Mouse (Mus musculus): Measurements from ENCODE around the gene Arpc4.

Arpc4 gene

GRCm38 (mm10) chr6:113410001-113410400 is 32.1 kb downstream of the Arpc4 start:
- DNase-seq: no peak

GRCm38 (mm10) chr6:113416416-113416815 is 38.5 kb downstream of the Arpc4 start:
- no peak for DNase-seq

DNA sequence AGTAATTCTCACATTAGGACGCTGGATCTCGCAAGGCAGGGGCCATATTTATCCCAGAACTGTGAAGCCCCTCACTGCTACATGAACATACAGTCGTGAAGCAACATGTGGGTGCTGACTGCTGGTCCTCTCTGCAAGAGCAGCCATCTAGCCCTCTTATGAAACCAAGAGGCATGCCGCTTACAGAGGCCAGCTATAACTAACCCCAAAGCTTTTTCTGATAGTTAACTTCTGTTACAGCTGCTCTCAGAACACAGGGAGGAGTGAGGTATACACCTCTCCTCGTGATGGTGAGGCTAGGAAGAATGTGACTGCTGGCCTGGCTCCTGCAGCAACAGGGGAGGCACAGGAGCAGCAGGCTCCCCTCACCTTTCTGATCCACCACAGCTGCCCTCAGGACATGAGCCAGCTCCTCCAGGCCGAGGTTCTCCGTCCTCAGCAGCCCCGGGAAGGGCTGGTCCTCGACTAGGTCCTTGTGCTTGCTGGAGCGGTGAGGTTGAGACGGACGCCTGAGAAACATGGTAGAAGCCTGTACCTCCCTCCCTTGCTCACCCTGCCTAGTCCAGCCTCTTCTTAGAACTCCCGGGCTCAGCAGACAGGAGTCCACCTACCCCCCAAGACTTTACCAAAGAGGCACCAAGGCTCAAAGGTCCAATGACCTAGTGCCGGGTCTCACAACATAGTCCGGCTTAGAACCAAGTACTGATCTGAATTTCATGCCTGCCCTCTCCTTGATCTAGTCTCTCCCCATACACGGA is 40.7 kb downstream of the Arpc4 start:
- peak; percentile 45 for DNase-seq

DNA sequence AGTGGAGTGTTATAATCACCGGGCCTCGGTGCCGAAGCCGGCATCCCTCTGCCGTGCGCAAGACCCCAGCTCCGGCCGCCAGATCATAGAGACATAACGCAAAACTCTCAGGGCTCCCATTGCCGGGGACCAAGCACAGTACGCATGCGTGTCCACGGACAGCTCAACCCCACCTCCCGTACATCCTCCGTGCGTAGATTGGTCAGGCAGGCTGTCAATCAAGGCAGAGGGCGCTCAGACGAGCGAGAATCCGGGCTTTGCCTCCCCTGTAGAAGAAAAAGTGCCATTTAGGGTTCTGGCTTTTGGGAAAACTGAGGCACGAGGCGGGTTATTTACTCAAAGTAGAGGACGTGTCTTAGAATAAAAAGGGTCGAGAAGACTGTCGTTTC is 41.3 kb downstream of the Arpc4 start, which contains the start of gene Rpusd3:
TSS of gene Rpusd3 (minus strand) at position 142 of the 389 bp plus-strand sequence.
- DNase-seq: peak; percentile 99

- DNase-seq: no peak
These were observed 45.1 kb downstream of the Arpc4 start for GRCm38 (mm10) chr6:113423000-113423399.

DNA sequence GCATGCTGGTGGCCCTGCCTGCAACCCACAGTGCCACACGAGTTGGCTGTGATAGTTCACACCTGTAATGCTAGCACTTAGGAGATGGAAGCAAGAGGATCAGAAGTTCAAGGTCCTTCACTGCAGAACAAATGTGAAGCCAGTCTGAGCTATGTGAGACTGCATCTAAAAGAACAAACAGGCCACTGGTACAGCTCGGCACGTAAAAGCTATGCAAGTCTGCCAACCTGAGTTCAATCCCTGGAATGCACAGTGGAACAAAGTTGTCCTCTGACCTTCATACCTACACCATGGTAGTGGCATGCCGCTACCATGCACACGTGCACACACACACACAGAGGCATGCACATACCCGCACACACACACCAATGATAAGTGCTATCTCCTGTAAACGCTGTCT is 46.3 kb downstream of the Arpc4 start:
- no peak for DNase-seq

DNA sequence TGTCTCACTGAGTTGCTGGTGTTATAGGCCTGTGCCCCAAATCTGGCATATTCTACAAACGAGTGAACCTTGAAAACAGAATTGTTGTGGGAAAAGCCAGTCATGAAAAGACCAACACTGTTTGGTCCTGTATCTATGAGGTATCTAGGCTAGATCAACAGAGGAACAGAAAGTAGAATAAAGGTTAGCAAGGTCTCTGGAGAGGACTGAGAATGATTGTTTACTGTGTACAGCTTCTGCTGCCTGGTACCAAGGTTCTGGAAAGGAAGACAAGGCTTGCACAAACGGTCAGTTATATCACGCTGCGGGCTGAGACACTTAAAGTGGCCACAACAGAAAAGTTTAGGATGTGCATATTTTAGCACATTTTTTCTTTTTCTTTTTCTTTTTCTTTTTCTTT is 48.8 kb downstream of the Arpc4 start:
- no peak for DNase-seq

DNA sequence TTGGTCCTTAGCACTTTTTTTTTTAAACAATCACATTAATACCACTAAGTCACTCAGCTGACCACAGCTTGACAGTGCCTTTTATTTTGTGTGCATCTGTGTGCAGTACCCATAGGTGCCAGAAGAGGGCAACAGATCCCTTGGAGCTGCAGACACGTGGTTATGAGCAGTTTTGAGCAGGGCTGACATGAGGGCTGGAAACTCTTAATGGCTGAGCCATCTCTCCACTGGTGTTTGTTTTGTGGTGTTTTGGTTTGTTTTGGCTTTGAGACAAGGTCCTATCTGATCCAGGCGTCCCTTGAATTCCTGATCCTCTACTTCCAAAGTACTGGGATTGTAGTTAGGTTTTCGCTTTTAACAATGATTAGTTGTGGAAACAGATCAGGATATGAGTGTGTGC is 49.5 kb downstream of the Arpc4 start:
- peak; percentile 64 for DNase-seq

GRCm38 (mm10) chr6:113428006-113428405 is 50.1 kb downstream of the Arpc4 start:
- no peak for DNase-seq

- DNase-seq: no peak
These were observed 52.0 kb downstream of the Arpc4 start for GRCm38 (mm10) chr6:113429965-113430364.

DNA sequence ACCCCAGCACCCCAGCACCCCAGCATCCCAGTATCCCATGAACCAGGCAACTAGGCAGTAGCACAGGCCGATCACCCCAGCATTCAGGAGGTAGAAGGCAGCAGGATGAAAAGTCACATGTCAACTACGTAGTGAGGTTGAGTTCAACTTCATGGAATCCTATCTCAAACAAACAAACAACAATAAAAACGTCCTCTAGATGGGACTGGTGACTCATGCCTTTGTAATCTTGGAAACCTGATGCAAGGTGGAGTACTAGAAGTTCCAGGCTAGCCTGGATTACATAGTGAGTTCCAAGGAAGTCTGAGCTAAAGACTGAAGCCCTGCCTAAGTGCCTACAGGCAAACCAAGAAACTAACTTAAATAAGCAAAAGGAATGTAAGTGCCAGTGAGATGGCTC is 52.9 kb downstream of the Arpc4 start:
- no peak for DNase-seq

- DNase-seq: no peak
These were observed 53.9 kb downstream of the Arpc4 start for GRCm38 (mm10) chr6:113431801-113432200.

DNA sequence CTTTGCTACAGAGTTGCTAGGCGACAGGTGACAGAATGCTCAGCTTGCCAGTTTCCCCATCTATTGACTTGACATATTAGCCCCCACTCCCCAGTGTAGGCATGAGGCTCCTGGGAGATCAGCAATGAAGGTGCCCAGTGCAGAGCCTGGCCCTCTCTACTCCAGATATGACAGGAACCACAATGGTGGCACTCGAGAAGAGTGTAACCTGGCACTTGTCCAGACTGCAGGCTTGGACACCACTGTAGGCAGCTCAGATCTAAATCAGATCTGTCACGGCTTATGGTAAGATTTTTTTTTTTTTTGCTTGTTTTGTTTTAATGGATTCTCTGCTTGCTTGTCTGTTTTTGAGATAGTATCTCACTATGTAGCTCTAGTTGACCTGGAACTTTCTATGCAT is 55.7 kb downstream of the Arpc4 start:
- no peak for DNase-seq

GRCm38 (mm10) chr6:113434691-113435090 is 56.8 kb downstream of the Arpc4 start:
- DNase-seq: no peak

- DNase-seq: no peak
These were observed 57.8 kb downstream of the Arpc4 start, which contains the start of gene Cidec for GRCm38 (mm10) chr6:113435664-113436205. Cidec (minus strand) TSS chr6:113435760.

GRCm38 (mm10) chr6:113437135-113437534 is 59.2 kb downstream of the Arpc4 start:
- DNase-seq: no peak

GRCm38 (mm10) chr6:113438721-113439430 is 61.0 kb downstream of the Arpc4 start:
- DNase-seq: no peak

All from thymus, postnatal 14 days (tissue).